Mouse (Mus musculus) G1E (cell line): Measurements from ENCODE around the gene Cbr3. TPM values are rescaled to one million over a fixed set of nuclear protein-coding genes. Genes with fewer than 3 reads are reported as not detected.
A peak's percentile ranks its signal among the peaks of the same experiment; 100 is the strongest.
"Not testable (repeated sequence)": the region's sequence is repeated elsewhere in the genome, so short reads cannot be mapped to it uniquely, and the experiment has no call there.

Source experiments
- ATAC-seq: 2 replicates; pipeline ENCODE4 v1.8.0; 2016; ENCODE audit warnings: mild to moderate bottlenecking; ENCODE audit not compliant: insufficient number of reproducible peaks, poor library complexity, low FRiP score, severe bottlenecking; ENCODE audit errors: extremely low read depth
- DNase-seq: peaks from one replicate; pipeline ENCODE4 v3.0.0; 2012; ENCODE audit warnings: low spot score
- H3K27me3 ChIP-seq: 2 replicates; pipeline ENCODE4 v1.6.1; 2012; ENCODE audit warnings: mild to moderate bottlenecking, low read length, inconsistent platforms; ENCODE audit not compliant: insufficient read depth
- H3K36me3 ChIP-seq: replicated peaks from 2 replicates; pipeline ENCODE3; 2012; ENCODE audit warnings: mild to moderate bottlenecking, inconsistent platforms
- H3K4me1 ChIP-seq: 2 replicates; pipeline ENCODE4 v1.6.1; 2012; ENCODE audit warnings: low read depth, low read length, inconsistent platforms, mixed read lengths; ENCODE audit not compliant: insufficient read depth
- H3K4me3 ChIP-seq: 2 replicates; pipeline ENCODE4 v1.5.1; 2012; ENCODE audit warnings: low read depth, mild to moderate bottlenecking, inconsistent platforms, low read length, moderate library complexity, mixed read lengths
- H3K9me3 ChIP-seq: replicated peaks from 2 replicates; pipeline ENCODE4 v1.6.1; 2012; ENCODE audit warnings: inconsistent platforms
- CTCF ChIP-seq: IDR thresholded peaks from 2 replicates; pipeline ENCODE4 v1.5.1; 2012; ENCODE audit warnings: low read depth, low read length, inconsistent platforms, mixed read lengths
- GATA1 ChIP-seq: IDR thresholded peaks from 2 replicates; pipeline ENCODE4 v1.6.1; 2012; ENCODE audit warnings: borderline replicate concordance, low read length, inconsistent platforms, mixed read lengths
- GATA2 ChIP-seq: IDR thresholded peaks from 2 replicates; pipeline ENCODE4 v1.6.1; 2012; ENCODE audit warnings: low read depth, low read length, inconsistent platforms, borderline replicate concordance
- POLR2AphosphoS5 ChIP-seq: IDR thresholded peaks from 2 replicates; pipeline ENCODE4 v1.6.1; 2012; ENCODE audit warnings: low read depth, low read length, inconsistent platforms; ENCODE audit not compliant: insufficient replicate concordance
- TAL1 ChIP-seq: conservative IDR thresholded peaks from 2 replicates; pipeline ENCODE4 v1.6.1; 2012; ENCODE audit warnings: low read depth, low read length, inconsistent platforms, mixed read lengths
- polyA plus RNA-seq: library from polyadenylated mRNA; stranded (reverse); fragments of >175 nt; gene quantifications from 2 replicates; pipeline ENCODE4 v1.2.3, GENCODE M21; 2012
- total RNA-seq, 2 experiments: library from RNA; stranded (forward) in 1 of 2; stranded (reverse) in 1 of 2; fragments of 200-1000 nt in 1 of 2; fragments of >200 nt in 1 of 2; fragmentation: Nextera tagmentation in 1 of 2; gene quantifications; 2 replicates each; pipeline ENCODE4 v1.2.3; 2014 to 2017

Cbr3 gene
- total RNA-seq (2014; fragmentation: Nextera tagmentation) (not detected in 2 replicates), total RNA-seq (2017) (not detected in 2 replicates), polyA plus RNA-seq (not detected in 2 replicates)

DNA sequence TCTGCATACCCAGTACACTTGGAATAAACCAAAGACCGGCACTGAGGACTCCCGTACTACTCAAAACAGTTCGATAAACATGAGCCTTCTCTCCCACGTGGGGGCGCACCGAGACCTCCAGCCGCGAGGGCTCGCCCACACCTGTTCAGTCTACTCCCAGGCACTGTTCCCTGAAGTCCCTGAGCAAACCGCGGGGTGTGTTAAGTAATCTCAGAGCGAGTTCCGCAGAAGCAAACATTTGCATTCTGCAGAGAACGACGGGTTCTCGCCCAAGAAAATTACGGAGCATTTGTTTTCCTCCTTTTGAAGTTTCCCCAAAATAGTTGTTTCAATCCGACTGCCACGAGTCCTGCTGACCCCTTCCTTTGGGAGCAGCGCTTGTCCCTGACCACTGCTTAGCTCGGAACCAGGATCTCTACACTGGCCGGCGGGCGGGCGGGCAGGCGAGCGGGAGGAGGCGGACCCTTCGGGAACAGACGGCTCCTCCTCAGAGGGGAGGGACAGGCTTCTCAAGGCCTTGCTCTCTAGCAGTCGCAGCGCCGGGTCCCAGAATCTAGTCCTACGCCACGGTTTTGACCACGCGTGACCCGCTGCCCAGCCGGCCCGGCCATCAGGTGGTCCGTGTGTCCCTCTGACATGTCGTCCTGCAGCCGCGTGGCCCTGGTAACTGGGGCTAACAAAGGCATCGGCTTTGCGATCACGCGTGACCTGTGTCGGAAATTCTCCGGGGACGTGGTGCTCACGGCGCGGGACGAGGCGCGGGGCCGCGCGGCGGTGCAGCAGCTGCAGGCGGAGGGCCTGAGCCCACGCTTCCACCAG, at the start of gene Cbr3:
Gene Cbr3 (plus strand): TSS at position 527 of the 819 bp plus-strand sequence.
- Histone ChIP-seq H3K9me3 (peaks cover 8% of the 10 kb centered on the region), H3K4me1 (peaks cover 2% of the 10 kb centered on the region; the same call in 1 of the 2 replicates), H3K27me3 (peaks cover 22% of the 10 kb centered on the region), H3K4me3 (0 out of 2 replicates have a peak within 1 kb of the TSS, but pooled peaks have one; percentile 15), H3K36me3 (no peaks in the 10 kb centered on the region)
- ATAC-seq (no peak), DNase-seq (no peak)
- TF ChIP-seq POLR2AphosphoS5 (no peak), TAL1 (no peak), GATA1 (no peak), GATA2 (no peak), CTCF (no peak)

- Histone ChIP-seq H3K4me3 (no peak overlapping the region), H3K36me3 (no peaks in the 10 kb centered on the region), H3K4me1 (no peaks in the 10 kb centered on the region), H3K27me3 (peaks cover 3% of the 10 kb centered on the region; the same call in 1 of the 2 replicates), H3K9me3 (no peaks in the 10 kb centered on the region)
- ATAC-seq (no peak), DNase-seq (no peak)
- no peak for TF ChIP-seq TAL1
- no peak for TF ChIP-seq GATA2
- no peak for TF ChIP-seq GATA1
- TF ChIP-seq POLR2AphosphoS5 = no peak
- no peak for TF ChIP-seq CTCF
Measured at GRCm38 (mm10) chr16:93644006-93644405, 39.0 kb upstream of the Cbr3 start.

GRCm38 (mm10) chr16:93648441-93649183, 34.4 kb upstream of the Cbr3 start:
- peaks cover 8% of the 10 kb centered on the region; the same call in 1 of the 2 replicates for H3K27me3 ChIP-seq
- H3K4me3 ChIP-seq = no peak overlapping the region
- no peak for DNase-seq
- H3K36me3 ChIP-seq = no peaks in the 10 kb centered on the region
- H3K4me1 ChIP-seq = no peaks in the 10 kb centered on the region
- H3K9me3 ChIP-seq = no peaks in the 10 kb centered on the region
- TF ChIP-seq GATA2 (no peak), TAL1 (no peak), CTCF (no peak), GATA1 (no peak), POLR2AphosphoS5 (no peak)
- ATAC-seq = no peak

DNA sequence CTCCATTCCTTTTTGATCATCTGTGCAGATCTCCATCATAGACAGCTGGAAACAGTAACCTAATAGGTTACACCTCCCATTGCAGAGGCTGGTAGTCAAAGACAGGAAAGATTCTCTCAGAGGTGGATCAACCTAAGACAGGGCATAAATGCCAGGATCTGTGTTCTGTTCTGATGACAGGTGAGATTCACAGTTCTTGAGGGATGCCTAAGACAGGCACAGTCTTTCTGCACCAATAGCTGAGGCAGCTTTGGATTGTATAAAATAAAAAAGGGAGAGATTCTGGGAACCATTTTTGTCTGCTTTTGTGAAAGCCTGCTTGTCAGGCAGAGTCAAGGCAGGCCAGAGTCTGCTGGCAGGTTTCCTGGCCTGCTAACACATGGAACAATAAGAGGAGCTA, 15.0 kb upstream of the Cbr3 start:
- ATAC-seq = no peak
- Histone ChIP-seq H3K27me3 (no peaks in the 10 kb centered on the region), H3K4me1 (no peaks in the 10 kb centered on the region), H3K9me3 (peaks cover 6% of the 10 kb centered on the region), H3K36me3 (no peaks in the 10 kb centered on the region), H3K4me3 (no peak overlapping the region)
- TF ChIP-seq CTCF (no peak), GATA1 (no peak), POLR2AphosphoS5 (no peak), TAL1 (no peak), GATA2 (no peak)
- no peak for DNase-seq

DNA sequence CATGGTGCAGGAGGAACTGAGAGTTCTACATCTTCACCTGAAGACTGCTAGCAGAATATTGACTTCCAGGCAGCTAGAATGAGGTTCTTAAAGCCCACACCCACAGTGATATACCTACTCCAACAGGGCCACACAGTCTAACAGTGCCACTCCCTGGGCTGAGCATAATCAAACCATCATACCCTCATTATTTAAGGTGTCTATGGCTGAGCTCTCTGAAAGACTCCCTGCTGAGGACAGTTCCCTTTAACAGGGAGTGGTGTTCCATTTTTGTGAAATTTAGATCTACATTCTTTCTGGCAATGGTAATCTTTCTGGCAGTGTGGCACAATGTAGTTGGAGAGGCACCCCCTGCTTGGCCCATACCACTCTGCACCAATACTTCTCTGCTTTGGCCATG, 13.5 kb upstream of the Cbr3 start:
- DNase-seq = no peak
- Histone ChIP-seq H3K36me3 (no peaks in the 10 kb centered on the region), H3K4me1 (no peaks in the 10 kb centered on the region), H3K9me3 (peaks cover 6% of the 10 kb centered on the region), H3K4me3 (no peak overlapping the region), H3K27me3 (no peaks in the 10 kb centered on the region)
- no peak for TF ChIP-seq GATA2
- TF ChIP-seq TAL1 = no peak
- TF ChIP-seq GATA1 = no peak
- TF ChIP-seq CTCF = no peak
- no peak for TF ChIP-seq POLR2AphosphoS5
- no peak for ATAC-seq

- DNase-seq, H3K4me3 ChIP-seq, H3K36me3 ChIP-seq, ATAC-seq, H3K9me3 ChIP-seq, H3K27me3 ChIP-seq, H3K4me1 ChIP-seq: not testable (repeated sequence)
Measured at GRCm38 (mm10) chr16:93670466-93670865, 12.5 kb upstream of the Cbr3 start.
